Mouse (Mus musculus): ENCODE measurements at regions not wholly inside any gene's neighbourhood (a gene's known extent, or its start where the extent isn't known, plus 50 kb on each side); places are given as distances from the start of the nearest gene placed in this dataset.

DNA sequence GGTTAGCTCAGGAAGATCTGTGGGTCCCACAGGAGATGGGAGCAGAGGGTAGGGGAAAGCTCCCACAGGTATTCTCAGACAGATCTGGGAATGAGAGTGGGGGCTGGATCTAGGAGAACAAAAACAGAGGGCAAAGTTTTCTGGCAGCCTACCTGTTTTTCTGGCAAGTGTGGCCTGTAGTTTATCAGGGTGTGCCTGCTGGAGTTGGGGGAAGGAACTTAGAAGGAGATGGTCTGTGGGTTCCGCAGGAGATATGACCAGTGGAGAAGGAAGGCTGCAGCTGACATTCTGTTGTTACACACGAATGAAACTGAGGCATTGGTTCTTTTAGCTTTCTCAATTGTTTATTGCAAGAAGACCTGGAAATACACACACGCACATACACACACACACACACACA lies 226.2 kb downstream of the Ipo11 start:
- ATAC-seq (no peak), DNase-seq (ENCODE audit: low spot score) (no peak)
- Histone ChIP-seq H3K4me2 (replicated peaks; ENCODE audit: low read depth, low read length) (no peak overlapping the region), H3K9me3 (ENCODE audit: low read length) (no peaks in the 10 kb centered on the region), H3K36me3 (ENCODE audit: insufficient read depth, low read length) (no peaks in the 10 kb centered on the region), H3K4me1 (ENCODE audit: insufficient read depth, low read depth, low read length) (no peaks in the 10 kb centered on the region), H3K27me3 (replicated peaks; ENCODE audit: insufficient read depth, low read length) (no peaks in the 10 kb centered on the region), H3K27ac (ENCODE audit: low read length) (no peak overlapping the region), H3K4me3 (ENCODE audit: low read depth, low read length) (no peak overlapping the region), H3K9ac (replicated peaks; ENCODE audit: low read depth) (no peak overlapping the region)
- 78% methylated on average over 3 of the region's 3 CpGs for WGBS
- no peak for TF ChIP-seq EP300 (IDR thresholded peaks at IDR 0.05)
- no peak for TF ChIP-seq CTCF (IDR thresholded peaks at IDR 0.05)

DNA sequence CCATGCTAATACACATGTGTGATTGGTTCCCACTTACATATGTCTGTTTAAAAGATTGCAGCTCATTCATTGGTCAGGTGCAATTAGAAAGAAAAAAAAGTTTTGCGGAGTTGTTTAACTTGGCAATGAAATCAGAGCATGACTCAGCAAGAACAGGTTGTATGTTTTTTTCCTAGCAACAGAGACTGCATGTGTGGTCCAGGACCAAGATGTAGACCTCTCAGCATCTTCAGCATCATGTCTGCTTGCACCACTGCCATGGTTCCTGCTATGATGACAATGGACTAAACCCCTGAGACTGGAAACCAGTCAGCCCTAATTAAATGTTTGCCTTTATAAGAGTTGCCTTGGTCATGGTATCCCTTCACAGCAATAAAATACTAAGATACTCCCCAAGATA lies 236.4 kb downstream of the Ipo11 start:
- Histone ChIP-seq H3K36me3 (ENCODE audit: insufficient read depth, low read length) (no peaks in the 10 kb centered on the region), H3K27ac (ENCODE audit: low read length) (no peak overlapping the region), H3K4me3 (ENCODE audit: low read depth, low read length) (no peak overlapping the region), H3K4me1 (ENCODE audit: insufficient read depth, low read depth, low read length) (no peaks in the 10 kb centered on the region), H3K9me3 (ENCODE audit: low read length) (no peaks in the 10 kb centered on the region), H3K9ac (replicated peaks; ENCODE audit: low read depth) (no peak overlapping the region), H3K4me2 (replicated peaks; ENCODE audit: low read depth, low read length) (no peak overlapping the region), H3K27me3 (replicated peaks; ENCODE audit: insufficient read depth, low read length) (no peaks in the 10 kb centered on the region)
- DNase-seq (ENCODE audit: low spot score) (no peak), ATAC-seq (no peak)
- WGBS: 80% methylated on average over 1 of the region's 1 CpGs
- TF ChIP-seq CTCF (IDR thresholded peaks at IDR 0.05): no peak
- TF ChIP-seq EP300 (IDR thresholded peaks at IDR 0.05): no peak

DNA sequence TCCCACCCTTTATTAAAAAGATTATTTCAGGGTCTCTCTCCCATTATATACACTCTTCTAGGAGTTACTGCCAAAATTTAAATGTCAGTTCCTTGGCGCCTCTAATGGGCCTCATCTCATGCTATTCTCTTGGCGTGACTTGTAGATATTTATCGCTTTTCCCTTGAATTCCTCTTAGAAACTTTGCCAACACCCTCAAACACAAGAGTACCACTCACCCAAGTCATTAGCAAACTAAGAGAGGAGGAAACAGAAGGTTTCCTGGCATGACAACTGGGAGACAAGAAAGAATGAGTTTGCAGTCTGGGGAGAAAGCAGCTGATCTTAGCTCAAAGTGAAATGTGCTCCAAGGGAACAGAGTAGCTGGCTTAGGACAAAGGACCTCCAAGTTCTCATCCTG lies 236.8 kb downstream of the Ipo11 start:
- no peaks in the 10 kb centered on the region for H3K36me3 ChIP-seq (ENCODE audit: insufficient read depth, low read length)
- H3K27ac ChIP-seq (ENCODE audit: low read length): no peak overlapping the region
- H3K9me3 ChIP-seq (ENCODE audit: low read length): no peaks in the 10 kb centered on the region
- H3K4me1 ChIP-seq (ENCODE audit: insufficient read depth, low read depth, low read length): no peaks in the 10 kb centered on the region
- no peak overlapping the region for H3K4me2 ChIP-seq (replicated peaks; ENCODE audit: low read depth, low read length)
- H3K9ac ChIP-seq (replicated peaks; ENCODE audit: low read depth): no peak overlapping the region
- H3K4me3 ChIP-seq (ENCODE audit: low read depth, low read length): no peak overlapping the region
- 74% methylated on average over 3 of the region's 3 CpGs for WGBS
- no peaks in the 10 kb centered on the region for H3K27me3 ChIP-seq (replicated peaks; ENCODE audit: insufficient read depth, low read length)
- DNase-seq (ENCODE audit: low spot score) (no peak), ATAC-seq (no peak)
- TF ChIP-seq CTCF (IDR thresholded peaks at IDR 0.05) (no peak), EP300 (IDR thresholded peaks at IDR 0.05) (no peak)

DNA sequence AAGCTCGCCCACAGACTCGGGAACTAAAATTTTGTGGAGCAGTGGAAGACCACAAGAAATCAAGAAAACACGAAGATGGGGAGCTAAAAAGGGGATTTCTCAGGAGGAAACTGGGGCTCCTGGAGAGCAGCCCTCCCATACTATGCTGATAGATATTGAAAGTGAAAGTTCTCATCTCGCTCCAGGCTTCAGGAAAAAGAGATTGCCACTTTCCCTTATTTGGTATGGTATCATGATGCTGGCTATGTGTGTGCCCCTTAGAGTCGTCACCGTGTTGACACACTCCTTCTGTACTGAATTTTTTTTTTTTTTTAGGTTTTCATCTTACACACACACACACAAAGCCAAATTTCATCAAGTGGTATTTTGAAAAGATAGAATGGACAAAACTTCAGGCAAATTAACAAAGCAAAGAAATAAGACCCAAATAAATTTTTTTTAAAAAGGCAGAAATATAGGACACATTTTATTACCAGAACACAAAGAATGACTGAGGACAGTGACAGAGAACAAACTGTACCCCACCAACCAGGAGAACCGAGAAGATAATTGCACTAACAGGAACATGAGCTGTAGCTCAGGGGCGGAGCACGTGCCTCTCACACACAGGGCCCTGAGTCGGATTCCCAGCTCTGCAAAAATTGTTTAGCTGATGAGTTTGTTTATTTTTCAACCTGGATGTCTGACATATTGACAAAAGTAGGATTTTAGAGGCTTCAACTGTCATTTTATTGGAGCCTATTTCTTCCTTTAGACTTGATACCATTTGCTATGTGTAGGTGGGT lies 244.8 kb downstream of the Ipo11 start:
- no peaks in the 10 kb centered on the region for H3K36me3 ChIP-seq (ENCODE audit: insufficient read depth, low read length)
- no peak for TF ChIP-seq EP300 (IDR thresholded peaks at IDR 0.05)
- no peak for TF ChIP-seq CTCF (IDR thresholded peaks at IDR 0.05)

DNA sequence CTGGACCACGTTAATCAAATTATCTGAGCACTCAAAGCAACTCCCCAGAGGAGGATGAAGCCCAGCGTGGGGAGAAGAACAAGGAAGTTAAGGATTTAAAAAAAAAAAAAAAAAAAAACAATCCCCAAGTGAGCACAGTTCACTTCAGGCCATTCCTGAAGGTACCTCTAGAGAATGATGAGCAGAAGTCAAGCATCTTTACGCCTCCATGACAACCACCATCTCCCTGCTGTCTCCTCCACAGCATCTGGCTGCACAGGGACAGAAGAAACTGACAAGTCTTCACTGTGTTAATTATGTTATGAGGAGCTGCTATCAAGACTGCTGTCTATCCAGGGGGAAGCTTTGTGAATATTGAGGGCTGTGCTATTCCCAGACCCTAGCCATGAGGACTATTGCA lies 246.6 kb downstream of the Ipo11 start:
- H3K9me3 ChIP-seq (ENCODE audit: low read length): no peaks in the 10 kb centered on the region
- WGBS: 63% methylated on average over 3 of the region's 3 CpGs
- no peaks in the 10 kb centered on the region for H3K27me3 ChIP-seq (replicated peaks; ENCODE audit: insufficient read depth, low read length)
- H3K4me1 ChIP-seq (ENCODE audit: insufficient read depth, low read depth, low read length): no peaks in the 10 kb centered on the region
- H3K27ac ChIP-seq (ENCODE audit: low read length): no peak overlapping the region
- H3K4me3 ChIP-seq (ENCODE audit: low read depth, low read length): no peak overlapping the region
- H3K9ac ChIP-seq (replicated peaks; ENCODE audit: low read depth): no peak overlapping the region
- TF ChIP-seq EP300 (IDR thresholded peaks at IDR 0.05) (no peak), CTCF (IDR thresholded peaks at IDR 0.05) (no peak)
- H3K36me3 ChIP-seq (ENCODE audit: insufficient read depth, low read length): no peaks in the 10 kb centered on the region
- DNase-seq (ENCODE audit: low spot score): no peak
- no peak overlapping the region for H3K4me2 ChIP-seq (replicated peaks; ENCODE audit: low read depth, low read length)
- no peak for ATAC-seq

More for the DNA sequence above, 244.8 kb downstream of the Ipo11 start:
- Histone ChIP-seq H3K4me3 (ENCODE audit: low read depth, low read length) (peak overlapping the region; percentile 6; the same call in 1 of the 2 replicates), H3K4me2 (replicated peaks; ENCODE audit: low read depth, low read length) (peak overlapping the region; percentile 32; the same call in 1 of the 2 replicates), H3K27ac (ENCODE audit: low read length) (no peak overlapping the region), H3K9ac (replicated peaks; ENCODE audit: low read depth) (no peak overlapping the region), H3K4me1 (ENCODE audit: insufficient read depth, low read depth, low read length) (no peaks in the 10 kb centered on the region), H3K27me3 (replicated peaks; ENCODE audit: insufficient read depth, low read length) (no peaks in the 10 kb centered on the region), H3K9me3 (ENCODE audit: low read length) (no peaks in the 10 kb centered on the region)
- WGBS: 63% methylated on average over 10 of the region's 10 CpGs
- DNase-seq (ENCODE audit: low spot score): no peak
- no peak for ATAC-seq

DNA sequence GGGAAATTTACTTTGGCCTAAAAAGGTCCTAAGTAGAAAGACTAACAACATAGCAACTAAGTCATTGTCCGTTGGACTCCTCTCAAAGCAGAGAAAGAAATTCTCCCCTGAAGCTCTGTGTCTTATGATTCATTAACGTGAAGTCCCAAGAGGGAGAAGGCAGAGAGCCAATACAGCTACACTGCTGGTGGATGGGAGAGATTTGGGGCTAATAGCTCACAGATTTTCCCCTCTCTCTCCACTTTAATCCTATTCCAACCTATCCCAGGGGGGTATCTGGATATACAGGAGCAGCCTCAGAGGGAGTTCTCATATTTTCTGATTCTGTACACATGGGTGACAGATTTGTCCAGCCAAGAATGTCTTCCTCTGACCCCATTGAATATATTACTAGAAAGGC lies 247.1 kb downstream of the Ipo11 start:
- H3K9ac ChIP-seq (replicated peaks; ENCODE audit: low read depth): no peak overlapping the region
- no peaks in the 10 kb centered on the region for H3K36me3 ChIP-seq (ENCODE audit: insufficient read depth, low read length)
- no peak overlapping the region for H3K27ac ChIP-seq (ENCODE audit: low read length)
- H3K4me2 ChIP-seq (replicated peaks; ENCODE audit: low read depth, low read length): no peak overlapping the region
- H3K27me3 ChIP-seq (replicated peaks; ENCODE audit: insufficient read depth, low read length): no peaks in the 10 kb centered on the region
- DNase-seq (ENCODE audit: low spot score) (no peak), ATAC-seq (no peak)
- no peaks in the 10 kb centered on the region for H3K4me1 ChIP-seq (ENCODE audit: insufficient read depth, low read depth, low read length)
- H3K4me3 ChIP-seq (ENCODE audit: low read depth, low read length): no peak overlapping the region
- WGBS: 47% methylated on average over 2 of the region's 2 CpGs
- TF ChIP-seq EP300 (IDR thresholded peaks at IDR 0.05): no peak
- no peak for TF ChIP-seq CTCF (IDR thresholded peaks at IDR 0.05)
- no peaks in the 10 kb centered on the region for H3K9me3 ChIP-seq (ENCODE audit: low read length)
